Mouse (Mus musculus) inflammation-experienced regulatory T-cells, adult 6 months (primary cell): ENCODE results near the gene Amn. TPM values are rescaled to one million over a fixed set of nuclear protein-coding genes. Genes with fewer than 3 reads are reported as not detected.

Experiments used
- ATAC-seq: one replicate; pipeline ENCODE4 v1.8.0; 2017
- polyA plus RNA-seq, 3 experiments: library from polyadenylated mRNA; unstranded; fragments of 100-300 nt; shearing (Covaris generic); gene quantifications; one replicate each; pipeline ENCODE4 v1.2.1; 2017

Gene Amn
- not detected for polyA plus RNA-seq

DNA sequence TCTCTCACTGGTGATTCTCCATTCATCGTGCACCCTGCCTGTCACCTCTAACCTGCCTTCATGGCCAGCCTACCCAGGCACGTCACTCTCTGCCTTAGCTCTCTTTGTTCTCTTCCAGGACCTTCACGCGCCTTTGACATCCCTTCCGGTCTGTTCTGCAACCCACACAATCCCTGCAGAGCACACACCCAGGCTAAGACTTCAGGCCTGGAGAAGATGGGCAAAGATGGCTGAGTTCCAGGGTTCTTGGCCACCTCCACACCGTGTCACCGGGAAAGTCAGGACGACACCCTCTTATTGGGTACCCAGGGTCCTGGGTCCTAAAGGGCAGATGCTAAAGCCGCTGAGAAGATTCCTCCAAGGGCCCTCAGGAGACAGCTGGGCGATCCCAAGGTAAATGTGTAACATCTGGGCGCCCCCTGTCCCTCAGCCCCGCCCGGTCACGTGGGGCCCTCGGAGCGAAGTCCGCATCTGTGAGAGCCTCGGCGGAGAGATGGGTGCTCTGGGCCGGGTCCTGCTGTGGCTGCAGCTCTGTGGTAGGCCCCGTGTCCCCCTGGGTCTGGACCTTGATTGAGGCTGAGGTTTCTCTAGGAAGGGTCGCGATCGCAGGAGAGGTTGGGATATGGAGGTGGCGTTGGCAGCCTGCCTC is at the start of gene Amn:
Amn (plus strand) TSS at position 467 of the 649 bp plus-strand sequence.
- ATAC-seq, result no peak

DNA sequence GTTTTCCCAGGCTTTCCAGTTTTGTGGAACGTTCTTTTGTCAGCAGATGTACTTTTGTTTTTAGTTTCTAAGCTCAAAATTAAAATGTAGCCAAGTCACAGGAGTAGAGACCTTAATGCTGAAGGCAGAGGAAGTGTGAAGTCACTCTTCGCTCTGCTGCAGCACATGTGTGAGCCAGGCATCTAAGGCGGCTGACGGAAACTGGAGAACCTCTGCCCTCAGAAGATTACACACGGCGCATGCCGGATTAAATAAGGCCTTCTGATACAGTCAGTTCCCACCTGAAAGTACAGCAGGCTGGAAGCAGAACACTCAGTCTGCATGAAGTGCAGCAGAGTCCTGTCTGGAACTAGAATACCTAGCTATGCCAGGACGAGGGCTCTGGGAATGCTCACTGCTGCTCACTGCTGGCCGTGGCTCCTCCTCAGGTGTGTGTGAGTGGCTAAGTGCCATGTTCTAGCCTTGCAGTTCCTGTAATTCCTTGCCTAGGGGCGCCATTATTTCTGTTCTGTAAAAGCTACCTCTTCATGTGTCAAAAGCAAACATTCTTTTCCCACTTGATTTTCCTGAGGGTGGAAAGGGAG is 45.6 kb upstream of the Amn start:
- no peak for ATAC-seq

DNA sequence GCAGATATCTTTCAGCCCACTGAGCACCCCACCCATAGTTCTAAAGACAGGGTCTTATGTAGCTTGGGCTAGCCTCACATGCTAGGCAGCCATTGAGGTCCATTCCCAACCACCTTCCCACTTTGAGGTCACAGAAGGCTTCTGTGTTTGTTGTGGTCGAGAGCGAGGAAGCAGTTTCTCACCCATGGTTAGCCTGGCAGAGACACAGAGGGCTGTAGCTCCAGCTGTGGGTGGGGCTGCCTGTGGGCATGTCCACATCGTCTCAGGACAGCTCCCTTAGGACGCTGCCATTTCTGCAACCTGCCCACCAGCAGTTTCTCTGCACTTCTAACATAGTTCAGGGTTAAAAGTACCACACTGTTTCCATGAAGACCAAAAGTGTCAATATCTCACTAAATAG is 43.5 kb upstream of the Amn start:
- no peak for ATAC-seq

DNA sequence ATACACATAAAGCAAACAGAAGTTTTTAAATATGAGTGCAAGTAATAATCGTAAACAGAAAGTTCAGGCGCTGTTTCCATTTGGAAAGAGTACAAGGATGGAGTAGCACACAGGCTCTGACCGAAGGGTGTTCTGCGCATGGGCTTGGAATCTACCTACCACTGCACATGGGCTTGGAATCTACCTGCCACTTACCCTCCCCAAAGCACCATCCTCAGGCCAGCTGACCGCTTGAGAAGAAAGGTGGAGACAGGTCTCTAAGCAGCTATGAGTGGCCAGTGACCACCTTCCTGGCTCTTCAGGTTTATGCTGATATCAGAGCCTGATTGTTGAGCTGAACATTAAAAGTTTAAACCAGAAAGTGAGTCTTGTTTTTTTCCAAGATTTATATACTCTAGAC is 42.4 kb upstream of the Amn start:
- no peak for ATAC-seq

DNA sequence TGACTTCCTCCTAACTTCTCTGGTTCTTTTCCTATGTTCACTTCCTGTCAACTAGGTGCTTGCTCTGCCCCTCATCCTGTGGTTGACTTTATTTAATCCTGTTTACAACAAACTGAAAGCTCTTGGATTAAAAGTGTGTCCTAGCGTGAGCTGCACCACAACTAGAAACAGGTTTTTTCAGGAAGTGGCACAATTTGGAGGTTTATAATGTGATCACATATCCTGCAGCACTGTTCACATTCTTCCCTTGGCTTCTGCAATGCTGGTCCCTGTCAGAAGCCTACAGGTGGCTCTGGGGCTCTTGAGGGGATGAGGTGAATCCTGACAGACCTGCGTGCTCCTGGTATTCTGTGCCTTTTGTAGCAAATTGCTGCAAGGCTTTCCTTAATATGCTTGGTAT is 40.1 kb upstream of the Amn start:
- ATAC-seq, result no peak

DNA sequence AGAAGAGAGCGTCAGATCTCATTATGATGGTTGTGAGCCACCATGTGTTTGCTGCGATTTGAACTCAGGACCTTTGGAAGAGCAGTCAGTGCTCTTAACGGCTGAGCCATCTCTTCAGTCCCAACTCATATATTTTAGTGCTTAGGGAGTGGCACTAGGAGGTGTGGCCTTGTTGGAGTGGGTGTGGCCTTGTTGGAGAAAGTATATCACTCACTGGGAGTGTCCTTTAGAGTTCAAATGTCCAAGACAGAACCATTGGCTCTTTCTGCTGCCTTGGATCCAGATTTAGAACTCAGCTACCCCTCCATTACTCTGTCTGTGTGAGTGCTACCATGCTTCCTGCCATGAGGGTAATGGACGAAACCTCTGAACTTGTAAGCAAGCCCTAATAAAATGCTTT is 37.1 kb upstream of the Amn start:
- ATAC-seq, result no peak

GRCm38 (mm10) chr12:111234383-111234782 is 36.5 kb upstream of the Amn start:
- no peak for ATAC-seq

DNA sequence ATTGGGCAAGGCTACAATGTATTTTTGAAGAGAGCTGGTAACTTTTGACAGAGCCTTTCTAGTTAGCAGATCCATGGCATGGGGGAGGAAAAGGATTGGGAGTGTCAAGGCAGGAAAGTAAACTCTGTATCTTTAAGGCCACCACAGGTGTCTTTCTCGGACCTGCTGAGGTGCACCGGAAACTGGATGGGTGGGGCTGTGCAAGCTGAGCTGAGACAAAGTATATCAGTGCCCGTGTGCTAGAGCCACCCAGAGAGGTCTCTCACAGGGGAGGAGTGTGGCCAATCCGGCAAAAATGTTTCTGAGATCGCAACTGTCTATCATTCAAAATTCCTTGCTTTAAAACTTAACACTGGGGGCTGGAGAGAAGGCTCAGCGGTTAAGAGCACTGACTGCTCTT is 35.3 kb upstream of the Amn start:
- ATAC-seq, result no peak

DNA sequence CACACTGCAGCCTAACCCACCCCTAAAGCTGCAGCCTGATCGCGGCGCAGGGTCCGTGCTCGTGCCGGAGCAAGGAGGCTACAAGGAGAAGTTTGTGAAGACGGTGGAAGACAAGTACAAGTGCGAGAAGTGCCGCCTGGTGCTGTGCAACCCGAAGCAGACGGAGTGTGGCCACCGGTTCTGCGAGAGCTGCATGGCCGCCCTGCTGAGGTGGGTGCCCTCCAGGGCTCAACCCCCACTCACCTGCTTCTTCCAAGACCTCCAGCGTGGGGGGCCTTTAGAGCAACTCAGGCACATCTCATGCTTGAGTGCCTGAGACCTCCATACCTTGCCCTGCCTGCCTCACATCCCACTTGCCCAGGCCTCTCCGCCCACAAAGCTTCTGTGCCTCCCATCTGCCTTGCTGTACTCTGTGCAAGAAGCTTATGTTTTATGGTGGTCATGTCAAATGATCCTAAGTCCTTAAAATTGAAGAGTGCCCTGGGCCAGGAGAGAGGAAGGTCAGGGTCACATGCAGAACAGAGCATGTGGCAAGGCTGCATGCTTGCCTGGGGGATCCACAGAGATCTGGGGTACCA is 33.2 kb upstream of the Amn start:
- no peak for ATAC-seq

DNA sequence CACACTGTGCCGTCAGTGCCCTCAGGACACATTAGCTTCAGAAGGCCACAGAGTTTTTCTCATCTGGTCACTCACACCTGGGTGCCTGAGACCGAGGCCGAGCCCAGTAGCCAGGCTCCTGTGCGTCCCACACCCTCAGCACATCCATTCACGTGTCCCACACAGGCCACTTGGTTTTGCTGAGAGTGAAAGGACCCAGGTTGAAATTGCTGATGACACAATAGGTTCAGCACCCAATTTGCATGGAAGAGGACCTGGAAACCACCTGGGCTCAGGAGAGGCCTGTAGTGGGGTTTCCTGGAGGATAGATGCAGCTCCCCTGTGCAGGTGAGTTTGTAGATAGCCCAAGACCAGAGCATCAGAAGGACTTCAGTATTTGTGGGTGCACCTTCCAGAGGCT is 32.5 kb upstream of the Amn start:
- no peak for ATAC-seq

- ATAC-seq, result no peak
Measured at GRCm38 (mm10) chr12:111238778-111239177, 32.1 kb upstream of the Amn start.

DNA sequence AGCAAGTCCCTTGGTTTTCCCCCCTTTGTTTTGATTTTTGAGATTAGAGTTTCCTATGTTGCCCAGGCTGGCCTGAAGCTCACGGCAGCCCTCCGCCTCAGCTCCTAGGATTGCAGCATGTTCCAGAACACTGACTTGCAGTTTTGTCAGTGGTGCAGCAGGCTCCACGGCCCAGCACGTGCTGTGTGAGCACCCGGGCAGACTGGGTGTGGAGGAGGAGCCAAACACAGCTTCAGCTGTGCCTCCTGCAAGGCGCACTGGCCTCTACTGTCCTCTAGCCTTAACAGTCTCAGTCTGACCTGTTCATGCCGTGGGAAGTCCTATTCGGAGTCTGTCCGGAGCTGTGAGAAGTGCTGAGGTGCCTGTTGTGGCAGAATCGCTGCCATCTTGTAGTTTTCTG is 31.0 kb upstream of the Amn start:
- ATAC-seq, result no peak

GRCm38 (mm10) chr12:111241916-111242315 is 29.0 kb upstream of the Amn start:
- no peak for ATAC-seq

DNA sequence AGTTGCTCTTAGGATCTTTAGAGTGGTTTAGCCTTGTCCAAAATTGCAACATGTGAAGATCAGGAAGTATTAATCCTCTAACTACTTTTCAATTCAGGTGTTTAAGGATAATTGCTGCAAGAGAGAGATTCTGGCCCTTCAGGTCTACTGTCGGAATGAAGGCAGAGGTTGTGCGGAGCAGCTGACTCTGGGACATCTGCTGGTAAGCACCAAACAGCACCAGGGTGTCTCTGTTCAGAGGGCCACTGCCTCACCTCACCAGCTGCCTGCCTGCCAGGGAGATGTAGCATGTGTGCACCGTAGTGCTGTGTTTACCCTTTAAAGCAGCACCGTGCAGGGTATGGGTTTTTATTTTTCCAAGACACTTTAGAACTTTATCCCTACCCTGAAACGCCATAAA is 28.5 kb upstream of the Amn start:
- no peak for ATAC-seq

DNA sequence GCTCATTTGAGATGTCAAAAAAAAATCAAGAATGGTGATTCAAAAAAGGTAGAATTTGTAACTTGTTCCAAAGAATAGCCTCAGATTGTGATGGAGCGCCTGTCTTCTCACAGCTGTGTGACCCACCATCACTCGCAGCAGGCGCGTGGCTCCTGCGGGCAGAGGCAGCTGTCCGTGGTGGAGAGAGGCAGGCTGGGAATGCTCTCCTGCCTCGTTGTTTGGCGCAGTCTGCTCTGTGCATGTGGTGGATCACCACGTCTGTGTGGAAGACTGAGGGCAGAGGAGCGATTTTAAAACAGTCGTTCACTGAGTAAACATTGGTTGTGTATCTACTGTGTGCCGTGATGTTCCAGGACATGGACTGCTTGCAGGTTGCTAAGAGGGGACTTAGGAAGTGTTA is 27.2 kb upstream of the Amn start:
- ATAC-seq, result no peak

DNA sequence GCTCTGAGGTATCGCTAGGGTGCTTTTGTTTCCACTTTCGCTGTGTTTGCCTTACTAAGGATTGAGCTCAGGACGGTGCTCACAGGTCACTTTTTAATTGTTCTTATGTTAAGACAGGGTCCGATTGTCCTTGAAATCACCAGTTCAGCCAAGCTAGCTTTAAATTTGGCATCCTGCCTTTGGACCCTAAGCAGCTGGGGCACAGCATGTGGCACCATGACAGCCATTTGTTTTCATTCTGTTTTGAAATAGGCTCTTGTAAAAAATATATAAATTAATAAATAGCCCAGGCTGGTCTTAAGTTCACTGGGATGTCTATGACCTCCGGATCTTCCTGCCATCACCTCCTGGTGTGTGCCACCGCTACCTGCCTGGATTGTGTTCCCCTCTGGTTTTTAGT is 25.8 kb upstream of the Amn start:
- no peak for ATAC-seq

- no peak for ATAC-seq
Measured at GRCm38 (mm10) chr12:111246808-111247464, 24.0 kb upstream of the Amn start.

DNA sequence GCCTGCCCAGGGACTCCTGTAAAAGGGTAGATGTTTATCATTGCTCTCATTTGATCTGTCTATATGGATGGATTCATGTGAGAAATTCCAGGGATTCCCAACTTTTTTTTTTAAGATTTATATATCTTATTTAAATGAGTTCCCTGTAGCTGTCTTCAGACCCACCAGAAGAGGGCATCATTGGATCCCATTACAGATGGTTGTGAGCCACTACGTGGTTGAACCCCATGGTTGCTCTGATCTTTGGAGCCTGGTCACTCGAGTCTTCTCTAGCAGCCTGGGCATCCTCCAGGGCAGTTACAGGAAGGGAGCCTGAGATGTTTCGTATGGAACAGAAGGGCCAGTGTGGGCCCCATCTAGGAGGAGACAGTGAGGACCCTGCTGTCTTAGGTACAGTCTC is 21.8 kb upstream of the Amn start:
- ATAC-seq, result no peak

DNA sequence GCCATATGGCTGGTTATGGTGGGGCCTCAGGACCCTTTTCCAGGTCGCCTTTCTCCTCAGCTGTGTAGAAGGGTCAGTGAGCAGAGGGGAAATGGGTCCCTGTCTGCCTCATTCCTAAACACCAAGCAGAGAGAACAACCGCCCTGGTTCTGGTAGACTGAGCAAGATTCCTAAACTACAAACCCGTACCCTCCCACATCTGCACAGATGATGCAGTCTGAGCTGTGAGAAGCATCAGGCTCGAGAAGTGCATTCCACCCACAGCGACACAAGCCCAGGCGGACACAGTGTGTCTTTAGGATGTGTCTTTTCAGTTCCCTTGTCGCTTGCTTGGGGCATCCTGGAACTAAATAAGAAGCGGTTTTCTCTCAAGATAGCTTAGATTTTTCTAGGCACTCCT is 20.8 kb upstream of the Amn start:
- ATAC-seq, result no peak

DNA sequence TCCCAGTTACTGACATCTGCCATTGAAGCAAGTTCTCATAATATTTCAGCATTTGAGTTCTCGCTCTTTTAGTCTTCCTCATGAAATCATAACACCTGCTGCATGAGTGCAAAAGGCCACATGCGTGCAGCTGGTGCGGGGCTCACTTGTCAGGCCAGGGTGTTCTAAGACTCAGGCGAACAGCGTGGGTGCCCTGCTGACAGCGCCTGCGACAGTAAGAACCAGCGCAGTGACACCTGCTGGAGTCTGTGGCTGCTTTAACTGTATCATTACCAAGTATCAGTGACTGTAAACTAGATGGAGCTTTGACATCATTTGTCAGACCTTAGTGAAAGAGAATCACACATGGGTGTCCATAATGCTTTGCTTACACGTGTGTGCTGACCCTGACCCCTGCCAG is 19.7 kb upstream of the Amn start:
- ATAC-seq, result no peak

DNA sequence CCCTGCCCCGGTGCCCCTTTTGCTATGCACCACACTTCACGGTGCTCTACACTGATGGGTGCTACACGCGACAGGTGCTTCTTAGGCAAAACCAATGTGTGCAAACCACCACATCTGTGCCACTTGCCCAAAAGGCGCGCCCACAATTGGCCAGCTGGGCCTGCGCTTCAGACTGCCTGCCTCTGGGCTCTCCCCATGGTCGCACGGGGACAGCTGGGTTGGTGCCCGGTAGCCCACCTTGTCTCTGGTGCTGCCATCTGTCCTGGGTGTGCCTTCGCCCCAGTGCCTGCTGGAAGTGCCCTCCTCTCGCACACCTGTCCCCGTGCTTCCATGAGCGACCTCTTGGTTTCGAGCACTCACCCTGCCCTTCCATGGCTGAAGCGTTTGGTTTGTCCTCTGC is 7.2 kb upstream of the Amn start:
- ATAC-seq, result no peak

DNA sequence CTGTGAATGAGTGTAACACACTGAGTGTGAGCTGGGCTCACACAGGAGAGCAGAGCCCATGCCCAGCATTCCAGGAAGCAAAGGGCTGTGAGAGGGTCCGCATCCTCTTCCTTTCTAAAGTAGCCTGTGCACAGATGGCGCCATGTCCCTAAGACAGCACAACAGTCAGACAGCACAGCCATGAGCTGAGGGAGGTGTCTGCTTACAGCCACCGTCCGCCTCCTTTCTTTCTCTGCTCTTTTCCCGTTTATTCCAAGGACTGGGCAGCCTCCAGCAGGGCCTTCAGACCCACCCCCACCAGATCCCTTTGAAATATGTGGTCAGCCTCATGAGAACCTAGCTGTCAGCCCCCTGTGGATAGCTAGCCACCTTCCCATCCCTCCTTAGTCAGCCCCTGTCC is 5.7 kb upstream of the Amn start:
- ATAC-seq, result no peak

DNA sequence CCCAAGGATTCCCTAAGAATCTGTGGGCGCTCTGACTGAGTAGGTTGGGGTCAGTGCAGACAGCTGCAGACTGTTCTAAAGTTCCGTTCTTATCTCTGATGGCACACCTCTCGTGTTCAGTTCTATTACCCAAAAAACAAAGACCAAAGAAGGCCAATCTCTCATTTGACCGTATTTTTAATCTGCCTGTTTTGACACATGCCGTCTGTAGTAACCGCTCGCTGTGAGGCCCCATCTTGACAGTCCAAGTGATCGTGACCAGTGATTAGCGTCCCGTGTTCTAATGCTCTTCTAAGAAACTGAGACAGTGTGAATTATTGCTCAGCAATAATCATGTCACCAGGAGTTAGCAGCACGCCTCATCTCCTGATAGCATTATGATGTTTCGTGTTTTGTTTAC is 4.3 kb upstream of the Amn start:
- no peak for ATAC-seq

GRCm38 (mm10) chr12:111267673-111268325 is 3.1 kb upstream of the Amn start:
- ATAC-seq, result no peak
